Mouse (Mus musculus) liver, embryonic 12.5 days (tissue): ENCODE data around the gene Fbxl16. TPM values are rescaled to one million over a fixed set of nuclear protein-coding genes. Genes with fewer than 3 reads are reported as not detected.

ENCODE experiments used
- microRNA-seq: library from miRNA; unstranded; fragments of <30 nt; microRNA quantifications from one replicate; pipeline ENCODE4, GENCODE M21; 2017
- polyA plus RNA-seq: library from polyadenylated mRNA; unstranded; fragments of >200 nt; fragmentation: Nextera tagmentation; extraction: Ambion mirVana; gene quantifications from 2 replicates; pipeline ENCODE4 v1.2.1, GENCODE M21; 2016

The Fbxl16 gene
- polyA plus RNA-seq, 1 experiment from 2014 or later: 0.18 TPM

Small RNAs within 50 kb of the gene (microRNA-seq; reads per million reads assigned to microRNA genes)
- not detected for gene Mir3082
- gene Mir6966: not detected

Other genes with a start within 250 kb of the Fbxl16 start
- 0.52 and 0.65 TPM in 2 replicates for gene Sox8, start 238.4 kb upstream of the Fbxl16 start, polyA plus RNA-seq
- 14.4 and 15.0 TPM in 2 replicates for gene Lmf1, start 230.0 kb upstream of the Fbxl16 start, polyA plus RNA-seq
- gene Gng13, start 91.9 kb upstream of the Fbxl16 start, polyA plus RNA-seq: 1.2 and 1.4 TPM in 2 replicates
- gene Chtf18, start 81.7 kb upstream of the Fbxl16 start, polyA plus RNA-seq: 33.3 and 37.6 TPM in 2 replicates
- gene Rpusd1, start 81.4 kb upstream of the Fbxl16 start, polyA plus RNA-seq: 8.8 and 10.3 TPM in 2 replicates
- gene Mslnl, start 73.0 kb upstream of the Fbxl16 start, polyA plus RNA-seq: not detected in 2 replicates
- 0.26 and 0.30 TPM in 2 replicates for gene Msln, start 54.7 kb upstream of the Fbxl16 start, polyA plus RNA-seq
- gene Narfl, start 35.3 kb upstream of the Fbxl16 start, polyA plus RNA-seq: 18.9 and 19.3 TPM in 2 replicates
- 11.4 and 11.9 TPM in 2 replicates for gene Haghl, start 23.4 kb upstream of the Fbxl16 start, polyA plus RNA-seq
- gene Ccdc78, start 22.5 kb upstream of the Fbxl16 start, polyA plus RNA-seq: 0.17 TPM in 1 of 2 replicates, not detected in the other
- gene Fam173a, start 16.2 kb upstream of the Fbxl16 start, polyA plus RNA-seq: 59.8 and 68.1 TPM in 2 replicates
- not detected in 2 replicates for gene AC134908.4, start 13.4 kb upstream of the Fbxl16 start, polyA plus RNA-seq
- gene Metrn, start 11.9 kb upstream of the Fbxl16 start, polyA plus RNA-seq: 29.1 and 31.7 TPM in 2 replicates
- 17.7 and 18.7 TPM in 2 replicates for gene Wdr24, start 14.5 kb downstream of the Fbxl16 start, polyA plus RNA-seq
- gene Jmjd8, start 19.8 kb downstream of the Fbxl16 start, polyA plus RNA-seq: 26.6 and 26.8 TPM in 2 replicates
- gene Stub1, start 24.3 kb downstream of the Fbxl16 start, polyA plus RNA-seq: 150 and 156 TPM in 2 replicates
- 0.80 and 0.89 TPM in 2 replicates for gene Rhbdl1, start 28.2 kb downstream of the Fbxl16 start, polyA plus RNA-seq
- 0.43 and 0.64 TPM in 2 replicates for gene Gm20683, start 32.7 kb downstream of the Fbxl16 start, polyA plus RNA-seq
- gene Rhot2, start 35.8 kb downstream of the Fbxl16 start, polyA plus RNA-seq: 15.8 and 17.4 TPM in 2 replicates
- 19.5 and 19.6 TPM in 2 replicates for gene Wdr90, start 52.4 kb downstream of the Fbxl16 start, polyA plus RNA-seq
- gene Mcrip2, start 59.7 kb downstream of the Fbxl16 start, polyA plus RNA-seq: 68.0 and 70.3 TPM in 2 replicates
- 52.3 and 53.5 TPM in 2 replicates for gene Mettl26, start 66.0 kb downstream of the Fbxl16 start, polyA plus RNA-seq
- gene Wfikkn1, start 71.8 kb downstream of the Fbxl16 start, polyA plus RNA-seq: 0.83 and 0.91 TPM in 2 replicates
- gene Rab40c, start 110.6 kb downstream of the Fbxl16 start, polyA plus RNA-seq: 9.9 and 11.8 TPM in 2 replicates
- gene Pigq, start 135.9 kb downstream of the Fbxl16 start, polyA plus RNA-seq: 161 and 171 TPM in 2 replicates
- 5.0 and 7.3 TPM in 2 replicates for gene Nhlrc4, start 135.9 kb downstream of the Fbxl16 start, polyA plus RNA-seq
- 0.36 and 0.49 TPM in 2 replicates for gene A930017K11Rik, start 143.5 kb downstream of the Fbxl16 start, polyA plus RNA-seq
- 20.4 and 21.3 TPM in 2 replicates for gene Capn15, start 176.7 kb downstream of the Fbxl16 start, polyA plus RNA-seq